Mouse (Mus musculus) urinary bladder, postnatal 4 days (tissue): ENCODE measurements at regions not wholly inside any gene's neighbourhood (a gene's known extent, or its start where the extent isn't known, plus 50 kb on each side); places are given as distances from the start of the nearest gene placed in this dataset.
A peak's percentile ranks its signal among the peaks of the same experiment; 100 is the strongest.

Source experiments
- DNase-seq, 2 experiments: peaks; one replicate each; pipeline ENCODE4 v3.0.0; 2021 to 2022; ENCODE audit warnings: low spot score in 2 of 2

DNA sequence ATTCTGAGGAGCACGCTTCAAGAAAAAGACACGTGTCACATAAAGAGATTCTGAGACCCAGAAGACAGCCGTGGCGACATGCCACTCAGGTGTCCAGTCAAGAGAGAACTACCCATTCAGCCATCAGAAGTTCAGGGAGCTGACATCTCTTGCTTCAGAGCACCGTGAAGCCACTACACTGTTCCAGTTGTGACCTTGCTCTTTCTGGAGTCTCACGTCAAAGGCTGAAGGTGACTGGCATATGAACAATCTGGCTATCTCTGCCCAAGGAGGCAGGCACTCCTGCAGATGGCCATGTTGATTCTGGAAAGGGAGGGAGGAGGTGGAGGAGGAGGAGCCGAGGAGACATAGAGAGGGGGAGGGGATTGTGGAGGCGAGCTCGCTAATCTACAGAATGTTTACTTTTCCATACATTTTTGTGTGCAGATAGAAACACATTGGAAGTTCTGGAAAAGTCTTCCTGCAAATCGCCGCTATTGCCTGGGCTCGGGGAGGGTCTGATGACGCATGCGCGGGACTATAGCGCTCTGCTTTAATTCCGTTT lies 116.3 kb upstream of the Ctnnb1 start:
- DNase-seq: no peak

DNA sequence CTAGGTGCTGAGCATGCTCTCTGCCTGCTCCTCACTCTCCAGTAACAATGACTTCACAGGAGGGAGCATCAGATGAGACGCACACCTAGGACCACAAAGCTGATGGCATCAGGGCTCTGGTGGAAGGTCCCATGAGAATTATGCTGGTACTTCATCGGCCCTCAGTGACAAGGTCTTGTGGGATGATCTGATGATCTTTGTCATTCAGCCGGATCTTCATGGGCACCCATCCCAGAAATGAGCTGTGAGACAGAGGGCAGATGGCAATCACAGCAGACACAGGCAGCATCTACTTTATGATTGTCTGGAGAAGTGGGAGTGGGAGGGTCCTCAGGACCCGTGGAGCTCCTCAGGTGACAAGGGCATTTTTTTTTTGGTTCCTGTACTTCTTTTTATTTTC lies 114.7 kb upstream of the Ctnnb1 start:
- no peak for DNase-seq

DNA sequence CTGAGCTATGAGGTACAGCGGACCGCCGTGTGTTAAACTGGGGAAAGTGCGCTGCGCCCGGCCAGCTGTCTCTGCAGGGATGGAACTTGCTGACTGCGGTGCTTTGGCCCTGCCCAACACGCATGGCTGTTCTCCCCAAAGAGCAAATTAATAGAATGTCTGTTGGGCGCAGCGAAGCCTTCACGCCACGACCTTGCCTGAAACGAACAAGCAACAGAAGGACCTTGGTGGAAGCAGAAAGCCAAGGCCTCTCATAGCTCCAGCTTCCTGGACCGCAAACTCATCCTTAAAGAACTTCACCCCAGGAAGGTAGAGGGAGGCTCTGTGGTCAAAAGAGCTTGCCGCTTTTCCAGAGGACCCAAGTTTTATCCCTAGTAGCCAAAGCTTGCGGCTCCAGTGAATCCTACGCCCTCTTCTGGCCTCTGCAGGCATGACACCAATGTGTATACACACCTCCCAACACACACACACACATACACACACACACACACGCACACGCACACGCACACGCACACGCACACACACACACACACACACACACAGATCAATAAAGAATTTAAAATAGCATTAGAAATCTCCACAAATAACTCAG lies 110.2 kb upstream of the Ctnnb1 start:
- no peak for DNase-seq

DNA sequence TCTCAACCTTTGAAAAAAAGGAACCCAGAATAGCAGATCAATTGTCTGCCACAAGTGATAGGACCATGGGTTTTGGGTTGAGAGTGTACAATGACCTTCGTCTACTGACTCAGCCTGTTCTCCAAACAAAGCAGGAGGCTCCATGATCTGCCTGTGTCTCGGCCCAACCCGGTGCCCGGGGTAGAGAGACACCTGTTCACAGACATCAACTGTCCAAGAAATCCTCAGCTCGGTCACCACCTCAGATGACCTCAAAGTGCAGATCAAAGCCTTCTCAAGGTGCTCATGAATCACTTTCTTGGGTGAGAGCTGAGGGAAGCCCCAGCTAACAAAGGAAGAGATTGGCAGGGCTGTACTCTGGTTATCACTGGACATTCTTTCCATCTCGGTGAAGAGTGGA lies 108.1 kb upstream of the Ctnnb1 start:
- no peak for DNase-seq

DNA sequence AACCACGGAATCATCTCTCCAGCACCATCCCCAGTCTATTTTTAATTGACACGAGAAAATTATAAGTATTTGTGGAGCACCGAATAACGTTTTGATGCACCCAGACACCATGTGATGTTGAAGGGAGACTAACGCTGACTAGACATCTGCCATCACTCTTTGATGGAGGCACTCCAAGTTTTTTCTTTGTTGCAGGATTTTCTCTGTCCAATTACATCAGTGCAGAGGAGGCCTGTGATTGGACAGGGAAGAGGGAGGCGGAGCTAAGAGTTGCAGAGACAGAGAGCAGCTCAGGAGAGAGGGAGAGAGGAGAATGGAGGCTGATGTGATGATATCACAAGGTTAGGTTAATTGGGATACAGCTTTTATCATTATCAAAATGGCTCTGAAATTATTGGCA lies 105.6 kb upstream of the Ctnnb1 start:
- no peak for DNase-seq

DNA sequence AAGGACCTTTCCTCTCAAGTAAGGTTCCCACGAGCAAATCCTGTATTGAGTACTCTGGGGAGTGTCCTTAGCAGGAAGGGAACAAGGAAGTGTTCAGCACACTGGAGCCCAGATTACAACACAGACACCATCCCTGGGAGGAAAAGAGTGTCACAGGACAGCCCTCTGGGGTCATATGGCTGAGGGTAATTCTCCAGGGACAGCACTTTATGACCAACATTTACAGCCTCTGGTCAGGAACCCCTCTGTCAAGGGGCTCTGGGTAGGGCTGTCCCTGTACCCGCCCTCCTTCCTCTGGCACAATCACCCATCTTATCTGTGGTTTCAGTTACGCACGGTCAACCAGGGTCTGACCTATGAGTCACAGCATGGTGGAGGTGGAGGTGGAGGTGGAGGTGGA lies 102.8 kb upstream of the Ctnnb1 start:
- no peak for DNase-seq

DNA sequence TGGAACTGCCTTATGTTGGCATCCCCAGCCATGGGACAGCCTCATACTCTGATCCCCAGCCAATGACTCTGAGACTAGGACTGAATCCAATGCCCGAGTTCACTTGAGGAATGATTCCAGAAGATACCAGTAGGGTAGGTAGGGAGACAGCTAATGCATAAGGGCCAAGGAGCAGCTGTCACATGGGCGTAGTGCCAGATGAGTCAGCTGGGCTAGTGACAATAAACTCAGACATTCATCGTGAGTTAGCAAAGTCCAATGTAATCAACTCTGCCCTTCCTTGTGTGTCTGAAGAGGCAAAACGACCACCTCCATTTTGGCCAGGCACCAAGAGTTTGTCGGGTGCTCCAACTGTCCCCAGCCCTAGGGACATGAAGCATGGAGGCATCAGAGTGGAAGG lies 98.5 kb upstream of the Ctnnb1 start:
- DNase-seq: peak in 1 of 2 experiments; percentile 63

DNA sequence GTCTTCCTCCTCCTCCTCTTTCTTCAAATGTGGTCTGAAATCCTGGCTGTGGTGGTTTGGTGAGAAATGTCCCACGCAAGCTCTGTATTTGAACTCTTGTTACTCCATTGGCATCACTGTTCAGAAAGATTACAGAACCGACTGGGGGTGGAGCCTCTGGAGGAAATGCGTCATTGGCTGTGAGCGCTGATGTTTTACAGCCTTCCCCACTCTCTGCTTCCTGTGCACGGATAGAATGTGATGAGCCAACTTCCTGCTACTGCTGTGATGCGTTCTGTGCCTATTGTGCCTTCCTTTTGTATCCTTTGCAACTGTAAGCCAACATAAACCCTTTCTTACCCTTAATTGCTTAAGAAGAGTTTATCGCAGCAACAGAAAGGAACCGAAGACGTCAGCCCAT lies 94.8 kb upstream of the Ctnnb1 start:
- no peak for DNase-seq

DNA sequence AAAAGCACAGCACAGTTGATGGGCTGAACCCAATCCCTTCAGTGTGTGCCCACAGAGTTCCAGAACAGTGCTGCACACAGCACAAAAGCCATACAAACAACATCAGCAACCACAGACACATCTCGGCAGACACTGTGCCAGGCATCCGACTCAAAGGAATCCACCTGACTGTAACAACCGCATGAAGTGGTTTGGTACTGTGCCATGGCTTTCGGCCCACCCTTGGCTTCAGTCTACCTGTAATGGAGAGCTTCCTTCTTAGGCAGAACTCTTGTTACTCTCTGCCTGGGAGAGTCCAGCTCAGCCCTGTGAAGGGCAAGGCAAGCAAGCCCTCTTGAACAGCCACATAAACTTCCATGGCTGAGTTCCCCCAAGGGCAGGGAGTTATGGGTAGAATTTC lies 93.4 kb upstream of the Ctnnb1 start:
- no peak for DNase-seq

DNA sequence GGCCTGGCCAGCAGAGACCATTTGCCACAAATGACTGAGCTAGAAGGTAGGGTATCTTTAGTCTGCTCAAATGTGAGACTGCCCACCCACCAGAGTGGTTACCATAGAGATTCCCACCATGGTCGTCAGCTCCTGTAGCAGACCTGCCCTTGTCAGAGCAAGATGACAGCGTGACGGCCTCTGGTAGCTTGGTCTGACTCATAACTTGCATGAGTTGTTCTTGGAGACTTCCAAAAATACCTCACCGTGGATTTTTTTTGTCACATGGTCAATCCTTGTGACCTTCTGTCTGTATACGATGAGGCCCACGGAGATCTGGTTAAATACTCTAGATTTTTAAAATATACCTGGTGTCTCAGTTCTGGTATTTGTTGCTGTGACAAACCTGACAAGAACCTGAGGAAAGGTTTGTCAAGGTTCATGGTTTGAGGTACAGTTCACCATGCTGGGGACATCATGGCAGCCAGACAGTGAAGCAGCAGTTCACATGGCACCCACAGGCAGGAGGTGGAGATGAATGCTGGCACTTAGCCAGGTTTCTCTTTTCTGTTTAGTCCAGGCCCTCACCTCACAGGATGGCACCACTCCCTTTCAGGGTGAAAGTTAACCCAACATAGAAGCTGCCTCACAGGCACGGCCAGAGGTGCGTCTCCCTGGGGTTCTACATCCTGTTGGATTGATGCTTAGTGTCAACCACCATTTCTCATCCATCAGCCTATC lies 91.4 kb upstream of the Ctnnb1 start:
- no peak for DNase-seq

DNA sequence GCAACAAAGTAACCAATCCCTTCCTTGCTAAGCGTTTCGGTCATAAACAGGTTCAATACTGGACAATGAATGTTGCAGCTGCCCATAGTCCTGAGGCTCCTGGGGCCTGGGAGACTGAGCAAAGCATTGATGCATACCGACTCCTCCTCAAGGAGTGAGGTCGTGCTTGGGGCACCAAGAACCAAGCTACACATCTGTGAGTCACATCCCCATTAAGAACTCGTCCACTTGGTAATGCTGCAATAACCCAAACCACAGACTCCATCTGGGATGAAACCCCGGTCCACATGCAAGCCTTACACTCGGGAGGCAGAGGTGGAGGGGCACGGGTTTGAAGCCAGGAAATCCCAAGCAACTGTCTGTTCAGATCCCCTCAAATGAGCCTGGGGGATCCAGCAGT lies 85.3 kb upstream of the Ctnnb1 start:
- no peak for DNase-seq

DNA sequence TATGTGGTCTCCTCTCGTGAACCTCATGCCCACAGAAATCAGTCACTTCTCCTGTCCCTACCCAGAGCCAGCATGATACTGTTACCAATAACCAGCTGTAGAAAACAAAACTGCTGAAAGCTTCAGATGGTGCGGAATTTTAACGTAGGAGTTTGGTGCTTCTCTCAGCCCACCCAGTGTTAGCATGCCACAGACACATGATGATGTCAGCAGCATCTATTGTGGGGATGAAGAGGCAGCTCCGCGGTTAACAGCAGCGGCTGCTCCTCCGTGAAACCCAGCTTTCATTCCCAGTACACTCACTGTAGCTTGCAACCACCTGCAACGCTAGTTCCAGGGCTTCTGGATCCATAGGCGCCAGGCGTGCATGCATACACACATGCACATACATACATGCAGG lies 83.5 kb upstream of the Ctnnb1 start:
- DNase-seq: no peak

DNA sequence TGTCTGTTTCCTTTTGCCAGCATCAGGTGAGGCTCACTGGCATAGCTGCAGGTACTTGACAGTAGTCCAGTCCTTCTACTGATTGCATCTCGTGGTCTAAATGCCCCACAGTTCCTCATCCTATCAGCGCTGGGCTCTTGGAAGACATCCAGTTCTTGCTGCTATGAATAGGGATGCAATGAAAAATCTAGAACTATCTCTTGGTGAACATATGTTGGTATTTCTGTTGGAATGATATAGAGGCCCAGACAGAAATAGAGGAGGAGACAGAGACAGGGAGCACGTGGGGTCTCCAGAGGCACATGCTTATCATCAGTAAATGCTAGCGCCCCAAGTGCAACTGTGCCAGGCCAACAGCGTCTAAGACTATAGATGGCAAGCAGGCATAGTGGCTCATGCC lies 81.4 kb upstream of the Ctnnb1 start:
- DNase-seq: no peak

DNA sequence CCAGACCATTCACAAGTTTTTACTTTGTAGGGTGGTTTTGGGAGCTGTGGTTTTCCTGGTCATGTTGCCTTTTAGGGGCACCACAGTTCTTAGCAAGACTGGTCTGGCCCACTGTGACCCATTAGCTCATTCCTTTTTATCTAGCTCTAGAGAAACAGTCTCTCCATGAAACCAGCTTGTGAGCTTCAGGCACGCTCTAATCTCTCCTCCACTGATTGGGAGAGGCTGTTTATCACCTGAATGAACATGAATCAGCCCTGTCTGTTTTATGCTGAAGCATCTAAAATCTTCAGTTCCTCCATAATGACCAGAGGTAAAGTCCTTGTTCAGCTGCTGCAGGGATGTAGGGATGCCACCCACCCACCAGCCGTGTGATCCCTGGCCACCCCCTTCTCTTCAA lies 80.1 kb upstream of the Ctnnb1 start:
- DNase-seq: no peak

DNA sequence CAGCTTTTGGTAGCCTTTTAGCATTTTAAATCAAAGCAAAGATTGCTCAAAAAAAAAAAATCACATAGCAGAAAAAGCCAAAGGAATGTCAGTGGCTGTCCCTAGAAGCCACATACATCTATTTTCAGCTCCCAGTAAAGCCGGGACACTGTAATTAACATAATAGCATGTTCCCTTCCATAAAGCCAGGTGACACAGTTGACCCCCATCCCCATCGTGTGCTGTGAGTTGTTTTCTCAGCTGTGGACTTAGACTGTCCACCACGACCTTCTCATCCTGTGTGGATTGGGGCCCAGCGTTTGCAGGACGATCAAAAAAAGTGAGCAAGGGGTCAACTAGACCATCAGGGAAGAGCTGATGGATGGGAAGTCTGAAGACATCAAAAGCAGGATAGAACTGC lies 78.9 kb upstream of the Ctnnb1 start:
- no peak for DNase-seq

DNA sequence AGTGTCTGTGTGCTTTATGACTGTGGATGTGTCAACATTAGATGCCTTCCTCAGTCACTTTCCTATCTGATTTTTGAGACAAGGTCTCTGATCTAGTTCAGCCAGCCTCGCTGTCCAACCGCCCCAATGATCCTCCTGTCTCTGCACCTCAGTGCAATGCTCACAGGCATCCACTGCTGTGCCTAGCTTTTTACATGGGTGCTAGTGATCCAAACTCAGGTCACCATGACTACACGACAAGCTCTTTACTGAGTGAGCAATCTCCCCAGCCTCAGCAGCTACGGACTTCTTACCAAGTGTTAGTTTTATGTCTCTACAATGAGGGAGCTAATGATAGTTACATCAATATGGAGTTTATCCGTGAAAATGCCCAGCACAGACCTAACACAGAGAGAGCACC lies 77.1 kb upstream of the Ctnnb1 start:
- no peak for DNase-seq

DNA sequence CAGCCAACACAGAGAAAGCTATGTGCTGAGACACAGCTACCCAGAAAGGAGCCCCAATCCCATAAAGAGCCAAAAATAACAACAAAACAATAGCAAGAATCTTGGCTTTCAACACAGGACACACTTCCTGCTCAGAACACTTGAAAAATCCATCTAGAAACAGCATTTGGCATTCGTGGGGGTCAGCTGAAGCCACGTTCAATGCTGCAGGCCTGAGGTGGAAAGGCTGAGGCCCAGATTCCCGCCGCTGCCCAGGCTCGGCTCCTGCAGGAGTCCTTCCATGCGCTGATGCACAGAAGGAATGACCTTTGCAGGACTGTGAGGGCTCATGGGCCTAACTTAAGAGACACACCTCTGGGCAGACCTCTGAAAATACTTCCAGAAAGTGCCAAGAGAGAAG lies 76.4 kb upstream of the Ctnnb1 start:
- no peak for DNase-seq

DNA sequence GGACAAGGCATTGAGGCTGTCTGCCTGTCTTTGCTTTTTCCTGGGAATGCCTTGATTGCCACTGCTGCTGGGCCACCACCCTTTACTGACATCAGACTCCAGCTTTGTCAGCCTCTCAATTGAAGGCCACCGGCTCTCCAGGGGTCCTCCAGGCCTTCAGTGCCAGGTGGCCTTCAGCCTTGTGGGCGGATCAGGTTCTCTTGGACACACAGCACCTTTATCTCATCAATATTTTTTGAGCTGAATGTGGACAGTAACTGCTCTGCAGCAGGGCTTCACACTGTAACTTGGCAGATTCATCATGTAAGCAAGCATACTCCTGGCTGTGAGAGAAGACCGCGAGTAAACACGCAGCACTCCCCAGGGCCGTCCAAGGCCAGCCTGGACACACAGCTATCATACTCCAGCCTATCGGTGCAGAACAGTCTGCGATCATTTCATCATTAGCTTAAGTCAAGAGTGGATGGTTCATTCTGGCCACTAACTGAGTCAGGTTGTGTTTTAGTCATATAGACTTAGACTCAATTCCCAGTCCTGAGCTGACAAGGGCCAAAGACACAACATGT lies 75.9 kb upstream of the Ctnnb1 start:
- DNase-seq: no peak

DNA sequence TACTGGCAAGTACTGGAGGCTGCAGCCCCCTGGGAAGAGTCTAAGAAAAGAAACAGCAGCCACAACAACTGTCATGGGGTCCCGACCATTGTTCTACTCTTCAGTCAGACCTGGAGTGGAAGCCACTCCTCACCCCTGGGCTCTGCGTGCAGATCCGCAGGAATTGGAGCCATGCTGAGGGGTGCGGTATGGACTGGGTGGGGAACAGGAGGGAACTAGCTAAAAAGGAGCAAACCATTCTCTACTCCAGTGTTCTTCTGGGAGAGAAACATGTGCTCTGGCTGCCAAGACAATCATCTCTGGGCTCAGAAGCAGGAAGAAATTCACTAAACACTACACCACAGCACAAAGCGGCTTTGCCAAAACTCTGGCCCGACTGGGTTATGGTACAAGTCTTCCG lies 74.7 kb upstream of the Ctnnb1 start:
- DNase-seq: no peak

DNA sequence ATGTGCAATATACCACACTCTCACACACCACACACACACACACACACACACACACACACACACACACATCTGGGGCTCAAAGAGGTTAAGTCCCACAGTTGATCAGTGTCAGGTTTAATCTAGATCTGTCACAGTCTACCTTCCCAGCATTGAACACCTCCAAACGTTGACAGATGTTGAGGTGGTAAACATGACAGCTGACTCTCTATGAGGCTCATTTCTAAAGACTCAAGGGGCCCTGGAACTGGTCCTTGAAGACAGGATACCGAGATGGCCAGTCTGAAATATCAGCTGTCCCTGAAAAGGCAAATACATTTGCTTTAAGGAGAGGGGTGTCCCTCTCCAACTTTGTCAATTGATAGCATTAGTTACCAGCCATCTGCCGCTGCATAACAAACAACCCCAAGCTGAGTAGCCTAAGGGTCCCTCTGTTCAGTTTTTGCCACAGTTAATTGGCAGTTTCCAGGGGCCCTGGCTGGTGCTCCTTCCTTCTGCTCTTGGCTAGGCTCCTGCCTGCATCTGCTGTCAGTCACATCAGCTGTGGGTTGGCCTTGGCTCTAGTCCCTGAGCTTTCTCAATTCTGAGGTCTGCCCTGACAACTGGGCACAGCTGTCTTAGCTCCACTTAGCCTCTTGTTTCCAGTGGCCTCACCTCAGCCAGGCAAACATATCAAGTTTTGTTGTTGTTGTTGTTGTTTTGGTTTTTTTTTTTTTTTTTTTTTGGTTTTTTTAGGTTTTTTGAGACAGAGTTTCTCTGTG lies 73.5 kb upstream of the Ctnnb1 start:
- DNase-seq: no peak

DNA sequence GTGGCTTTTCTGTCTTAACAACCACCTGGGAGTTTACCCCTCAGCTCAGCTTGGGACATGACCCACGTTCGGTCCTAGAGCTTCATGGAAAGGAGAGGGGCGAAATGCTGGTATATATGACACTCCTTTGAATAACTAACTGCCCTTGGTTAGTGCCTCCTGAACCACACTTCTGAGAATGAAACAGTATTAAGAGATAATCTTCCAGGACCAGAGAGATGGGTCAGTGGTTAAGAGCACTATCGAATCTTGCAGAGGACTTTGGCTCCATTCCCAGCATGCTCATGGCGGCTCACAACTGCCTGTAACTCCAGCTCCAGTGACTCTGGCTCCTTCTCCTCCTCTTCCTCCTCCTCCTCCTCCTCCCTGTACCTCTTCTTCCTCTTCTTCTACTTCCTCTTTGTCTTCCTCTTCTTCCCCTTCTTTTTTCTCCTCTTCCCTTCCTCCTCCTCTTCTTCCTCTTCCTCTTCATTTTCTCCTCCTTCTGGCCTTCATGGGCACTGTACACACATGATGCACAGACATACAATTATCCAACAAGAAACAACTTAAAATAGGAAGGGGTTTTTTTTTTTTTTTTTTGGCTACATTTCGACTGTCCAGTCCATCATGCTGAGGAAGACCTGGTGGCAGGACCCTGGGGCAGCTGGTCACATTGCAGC lies 71.0 kb upstream of the Ctnnb1 start:
- no peak for DNase-seq

DNA sequence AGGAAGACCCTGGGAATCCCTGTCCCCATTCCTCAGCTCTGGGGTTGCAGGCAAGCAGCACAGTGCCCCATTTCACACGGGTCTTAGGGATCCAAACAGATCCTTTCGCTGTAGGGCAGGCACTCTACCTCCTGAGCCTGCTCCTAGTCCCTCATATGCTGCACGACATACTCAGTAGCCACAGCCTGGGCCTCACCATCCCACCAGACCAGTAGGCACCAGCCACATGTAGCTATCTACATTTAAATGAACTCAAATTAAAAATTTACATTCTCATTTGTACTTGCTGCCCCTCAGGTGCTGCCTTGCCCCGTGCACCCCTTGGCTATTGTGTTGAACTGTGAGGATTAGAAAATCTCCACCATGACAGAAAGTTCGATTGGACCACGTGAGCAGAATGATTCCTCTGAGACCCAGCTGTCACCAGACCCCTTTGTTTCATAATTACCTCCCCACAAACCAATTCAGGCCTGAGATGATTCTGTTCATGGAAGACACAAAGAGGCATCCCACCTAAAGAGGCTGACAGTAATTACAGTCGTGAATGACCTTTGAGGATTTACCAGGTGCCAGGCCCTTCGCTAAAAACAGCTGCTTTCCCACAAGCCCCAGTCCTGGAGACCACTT lies 67.9 kb upstream of the Ctnnb1 start:
- DNase-seq: no peak
